Mouse (Mus musculus): Measurements from ENCODE around the gene Vps37b.

DNA sequence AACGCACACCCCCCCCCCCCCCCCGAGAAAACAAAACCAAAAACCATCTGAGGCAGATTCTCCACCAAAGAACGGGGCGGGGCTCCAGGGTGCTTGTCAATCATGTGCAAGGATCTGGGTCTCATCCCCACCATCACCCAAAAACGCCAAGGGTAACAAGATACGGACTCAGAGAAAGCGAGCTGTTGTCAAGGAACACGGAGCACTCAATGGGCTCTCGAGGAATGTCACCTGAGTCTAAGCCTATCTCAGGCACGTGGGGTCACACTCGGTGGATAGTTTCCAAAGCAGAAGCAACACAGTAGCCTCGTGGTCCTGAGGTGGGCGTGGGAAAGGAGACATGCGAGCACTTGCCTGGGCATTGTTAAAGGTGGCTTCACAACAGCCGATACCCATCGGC lies 18.3 kb downstream of the Vps37b start:
- no peak for TF ChIP-seq CTCF (IDR thresholded peaks at IDR 0.05; ENCODE audit: insufficient read depth, low read length)
- no peak for TF ChIP-seq POLR2A (IDR thresholded peaks at IDR 0.05; ENCODE audit: borderline replicate concordance, extremely low read depth, low read depth, low read length)

All from lung, adult 2 months (tissue).